Mouse (Mus musculus): ENCODE data around the gene Ociad2. TPM values are rescaled to one million over a fixed set of nuclear protein-coding genes. Genes with fewer than 3 reads are reported as not detected.
A peak's percentile ranks its signal among the peaks of the same experiment; 100 is the strongest.

Ociad2 gene
- polyA plus RNA-seq, 1 experiment, result not detected

DNA sequence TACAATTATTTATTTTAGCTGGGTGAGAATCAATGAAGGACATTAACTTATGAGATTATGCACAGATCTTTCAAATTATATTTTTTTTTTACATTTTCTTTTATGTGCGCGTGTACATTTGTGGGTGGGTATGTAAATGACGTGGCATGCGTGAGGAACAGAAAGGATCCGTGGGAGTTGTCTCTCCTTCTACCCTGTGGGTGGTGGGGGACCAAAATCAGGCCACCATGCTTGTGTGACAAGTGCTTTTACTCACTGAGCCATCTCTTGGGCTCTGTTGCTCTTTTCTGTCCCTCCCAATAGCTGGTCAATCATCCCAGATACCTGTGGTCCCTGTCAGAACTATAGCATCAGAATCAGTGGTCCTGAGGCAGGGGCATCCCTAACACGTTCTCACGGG, 21.5 kb upstream of the Ociad2 start:
- TF ChIP-seq GATA1 (IDR thresholded peaks at IDR 0.05; ENCODE audit: low read length), result no peak

DNA sequence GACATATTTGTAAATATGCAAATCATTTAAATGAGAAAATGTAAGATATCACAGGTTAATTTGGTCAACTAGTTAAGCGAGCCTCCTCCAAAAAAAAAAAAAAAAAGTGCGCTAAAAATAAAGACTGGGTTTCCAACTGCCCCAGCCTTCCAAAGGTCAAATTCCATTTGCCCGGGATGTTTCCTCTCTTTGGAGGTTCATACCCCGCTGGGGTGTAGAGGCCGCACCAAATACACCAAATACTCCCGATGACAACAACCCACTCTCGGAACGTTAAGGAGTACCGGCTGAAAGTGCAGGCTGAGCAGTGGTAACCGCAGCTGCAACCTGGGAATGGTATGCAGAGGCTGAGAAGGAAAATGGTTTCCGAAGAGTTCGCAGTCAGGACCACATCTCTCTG, 19.4 kb upstream of the Ociad2 start:
- no peak for TF ChIP-seq GATA1 (IDR thresholded peaks at IDR 0.05; ENCODE audit: low read length)

DNA sequence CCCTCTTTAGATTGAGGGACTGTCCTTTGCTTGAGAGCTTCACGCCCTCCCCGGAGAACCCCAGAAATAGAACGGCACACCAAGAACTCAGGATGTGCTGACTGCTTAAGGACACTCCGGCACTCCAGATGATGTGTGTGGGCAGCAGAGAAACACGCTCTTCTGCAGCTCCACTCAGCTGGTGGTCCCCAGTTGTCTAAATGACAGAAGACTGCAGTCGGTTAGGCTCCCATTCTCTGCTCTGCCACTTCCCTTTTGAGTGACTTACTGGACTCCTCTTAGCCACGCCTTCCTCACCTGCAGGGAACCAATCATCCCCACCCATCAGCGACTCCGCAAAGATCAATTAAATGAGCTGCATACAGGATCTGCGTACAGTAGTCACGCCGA, 18.9 kb upstream of the Ociad2 start:
- TF ChIP-seq GATA1 (IDR thresholded peaks at IDR 0.05; ENCODE audit: low read length), result no peak

DNA sequence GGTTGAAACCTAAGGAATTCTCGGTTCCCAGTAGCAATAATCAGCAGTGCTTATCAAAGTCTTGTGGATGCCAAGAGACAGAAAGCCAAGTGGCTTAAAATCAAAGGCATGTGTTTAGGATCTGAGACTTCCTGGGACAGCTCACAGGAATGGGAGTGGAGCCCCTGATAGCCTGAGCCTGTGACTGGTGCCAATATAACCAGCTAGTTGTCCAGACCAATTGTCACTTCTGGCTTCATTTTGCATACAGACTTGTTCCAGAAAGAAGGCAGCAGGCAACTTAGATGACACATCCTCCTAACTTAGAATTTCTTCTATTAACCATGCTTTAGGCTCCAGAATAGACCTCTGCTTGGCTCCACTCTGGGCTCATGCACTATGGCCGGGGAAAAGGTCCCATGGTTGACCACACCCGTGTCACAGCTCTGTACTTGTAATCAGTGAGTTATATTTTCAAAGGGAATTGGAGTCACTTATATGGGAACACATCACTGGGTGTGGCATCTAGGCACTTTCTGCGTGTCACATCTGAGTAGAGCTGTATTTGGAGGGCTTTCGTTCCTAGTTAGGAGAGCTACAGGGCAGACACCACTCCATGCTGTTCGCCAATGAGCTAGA, 18.4 kb upstream of the Ociad2 start:
- TF ChIP-seq GATA1 (IDR thresholded peaks at IDR 0.05; ENCODE audit: low read length), result no peak

DNA sequence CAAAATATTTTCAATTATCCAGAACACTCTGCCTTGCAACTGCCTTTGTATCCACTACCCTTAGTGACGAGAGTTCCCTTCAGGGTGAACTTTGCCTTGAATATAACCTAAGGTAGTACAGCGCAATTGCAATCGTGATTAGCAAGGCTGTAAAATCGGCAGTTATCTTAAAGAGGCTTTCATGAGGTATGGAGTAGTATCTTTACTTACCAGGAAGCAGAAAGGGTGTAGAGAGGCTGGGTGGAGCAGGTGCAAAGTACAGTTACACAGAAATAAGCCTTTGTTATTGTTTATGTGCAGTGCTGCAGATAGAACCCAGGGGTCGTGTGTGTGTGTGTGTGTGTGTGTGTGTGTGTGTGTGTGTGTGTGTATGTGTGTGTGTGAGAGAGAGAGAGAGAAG, 14.6 kb upstream of the Ociad2 start:
- peak; percentile 73 for TF ChIP-seq GATA1 (IDR thresholded peaks at IDR 0.05; ENCODE audit: low read length)

DNA sequence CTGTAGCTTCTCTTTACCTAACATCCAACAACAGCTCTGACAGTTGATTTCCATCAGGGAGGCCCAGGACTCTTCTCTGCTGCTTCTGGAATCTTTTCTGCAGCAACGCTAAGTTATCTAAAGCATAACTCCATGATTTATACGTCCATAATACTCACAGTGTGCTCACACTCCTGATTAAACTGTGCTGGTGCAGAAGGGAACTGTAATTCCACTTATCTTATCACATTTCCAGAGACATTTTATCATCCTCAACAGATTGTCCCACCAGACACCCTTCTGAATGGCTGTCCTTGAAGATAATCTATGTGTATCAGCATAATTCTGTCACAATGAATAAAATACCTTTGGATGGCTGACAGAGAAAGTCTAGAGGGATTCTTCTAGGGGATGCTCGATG, 13.2 kb upstream of the Ociad2 start:
- peak; percentile 83 for TF ChIP-seq GATA1 (IDR thresholded peaks at IDR 0.05; ENCODE audit: low read length)

DNA sequence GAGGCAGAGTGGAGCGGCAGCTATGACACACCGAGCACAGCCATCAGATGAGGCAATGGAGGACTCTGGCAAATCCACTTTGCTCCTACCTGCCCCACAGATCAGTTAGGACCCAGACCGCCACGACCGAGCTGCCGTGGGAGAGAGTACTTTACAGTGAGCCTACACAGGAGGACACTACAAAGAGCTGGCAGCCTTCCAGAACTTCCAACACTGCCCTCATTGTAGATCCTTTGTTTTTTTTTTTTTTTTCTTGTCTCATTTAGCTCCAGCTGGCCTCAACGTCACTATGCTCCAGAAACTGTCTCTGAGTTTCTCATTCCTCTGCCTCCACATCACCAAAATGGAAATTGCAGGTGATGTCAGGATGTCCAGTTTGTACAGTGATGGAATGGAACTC, 12.7 kb upstream of the Ociad2 start:
- TF ChIP-seq GATA1 (IDR thresholded peaks at IDR 0.05; ENCODE audit: low read length), result no peak

DNA sequence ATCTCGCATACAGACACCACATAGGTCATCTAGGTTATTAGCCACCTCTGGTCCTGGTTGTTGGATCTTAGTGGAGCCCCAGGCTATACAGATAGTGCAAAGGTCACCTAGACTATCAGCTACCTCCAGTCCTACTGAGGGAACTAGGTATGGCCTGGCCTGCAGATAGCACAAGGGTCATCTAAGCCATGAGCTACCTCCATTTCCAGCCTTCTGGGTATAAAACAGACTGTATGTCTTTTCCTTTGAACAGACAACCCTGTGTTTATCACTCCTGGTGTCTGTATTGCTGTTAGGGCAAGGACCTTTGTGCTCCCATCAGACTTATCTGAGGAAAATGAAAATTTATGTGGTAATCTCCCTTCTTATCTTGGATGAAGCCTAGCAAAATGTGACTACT, 11.0 kb upstream of the Ociad2 start:
- no peak for TF ChIP-seq GATA1 (IDR thresholded peaks at IDR 0.05; ENCODE audit: low read length)

DNA sequence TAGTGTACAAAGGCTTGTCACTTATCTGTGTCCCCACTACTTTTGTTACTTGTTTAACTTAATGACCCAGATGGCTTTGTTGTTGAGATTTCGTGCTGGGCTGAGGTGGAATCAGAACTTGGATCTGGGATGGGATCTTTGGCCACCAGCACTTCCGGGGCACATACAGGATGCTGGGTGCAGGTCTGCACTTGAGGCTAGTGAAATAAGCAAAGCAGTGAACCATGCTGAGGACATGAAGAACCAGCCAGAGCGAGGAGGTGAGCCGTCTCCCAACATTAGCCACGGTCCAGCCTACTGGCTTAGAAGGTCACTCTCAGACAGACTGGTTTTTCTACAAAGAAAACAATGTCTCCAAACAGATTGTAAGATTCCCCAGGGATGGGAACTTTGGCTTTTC, 8.7 kb upstream of the Ociad2 start:
- TF ChIP-seq GATA1 (IDR thresholded peaks at IDR 0.05; ENCODE audit: low read length), result no peak

DNA sequence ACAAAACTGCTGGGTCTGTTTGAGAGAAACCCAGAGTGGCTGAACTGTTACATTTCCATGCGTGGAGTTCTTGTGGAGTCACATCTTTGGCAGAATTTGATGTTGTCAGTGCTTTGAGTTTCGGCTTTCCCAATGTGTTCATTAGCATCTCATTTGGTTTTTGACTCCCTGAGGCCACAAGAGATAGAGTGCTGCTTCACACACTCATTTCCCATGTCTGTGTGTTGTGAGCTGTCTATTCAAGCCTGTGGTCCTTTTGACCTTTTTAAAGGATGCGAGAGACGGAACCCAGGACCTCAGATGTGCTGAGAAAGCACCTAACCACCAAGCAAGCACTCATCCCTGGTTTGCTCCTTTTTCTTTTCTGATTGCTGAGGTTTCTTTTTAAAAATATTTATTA, 4.4 kb upstream of the Ociad2 start:
- no peak for TF ChIP-seq GATA1 (IDR thresholded peaks at IDR 0.05; ENCODE audit: low read length)

DNA sequence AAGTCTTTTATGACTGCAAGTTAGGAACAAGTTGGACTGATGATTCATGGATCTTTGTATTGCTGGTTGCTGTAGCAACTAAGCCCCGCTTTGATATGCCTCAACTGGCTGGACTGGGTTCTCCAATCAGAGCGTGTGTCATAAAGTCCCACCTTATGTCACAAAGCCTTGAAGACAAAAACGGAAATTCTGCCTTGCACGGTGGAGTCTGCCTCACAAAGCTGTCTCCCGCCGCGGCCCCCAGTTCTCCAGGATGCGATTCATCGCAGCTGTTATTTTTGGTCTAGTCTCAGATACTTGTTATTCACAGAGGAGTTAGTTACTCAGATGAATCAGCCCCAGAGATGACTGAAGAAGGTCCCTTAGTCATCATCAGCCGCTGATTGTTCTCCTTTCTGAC, 3.5 kb upstream of the Ociad2 start:
- TF ChIP-seq GATA1 (IDR thresholded peaks at IDR 0.05; ENCODE audit: low read length), result no peak

DNA sequence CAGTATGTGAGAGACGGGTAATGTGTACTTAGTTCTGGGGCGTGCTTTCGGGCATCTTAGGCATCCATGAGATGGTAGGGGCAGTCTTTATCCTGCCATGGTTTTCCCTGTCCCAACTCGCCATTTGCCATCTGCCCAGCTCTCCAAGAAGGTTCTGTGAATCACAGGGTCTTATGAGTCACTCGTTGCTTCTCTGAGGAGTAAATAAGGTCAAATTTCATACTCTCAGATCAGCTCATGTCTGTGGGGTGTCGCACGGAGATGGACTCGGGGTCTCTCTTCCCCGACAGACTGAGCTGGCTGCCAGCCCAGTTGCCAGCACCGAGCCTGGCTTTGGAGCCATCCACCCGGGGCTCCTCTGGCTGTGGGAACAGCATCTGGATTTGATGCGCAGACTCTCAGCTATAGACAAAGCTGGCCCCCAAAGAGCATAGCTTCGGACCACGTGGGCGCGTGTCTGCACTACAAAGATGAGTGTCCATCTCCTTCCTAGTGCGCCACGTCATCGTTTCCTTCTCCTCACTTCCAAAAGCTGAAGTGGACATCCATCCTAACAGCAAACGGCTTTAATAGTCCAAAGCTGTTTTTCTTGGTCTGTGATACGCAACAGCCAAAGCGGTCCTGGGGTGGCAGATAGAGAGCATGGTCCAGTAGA, 2.0 kb upstream of the Ociad2 start:
- TF ChIP-seq GATA1 (IDR thresholded peaks at IDR 0.05; ENCODE audit: low read length), result no peak

DNA sequence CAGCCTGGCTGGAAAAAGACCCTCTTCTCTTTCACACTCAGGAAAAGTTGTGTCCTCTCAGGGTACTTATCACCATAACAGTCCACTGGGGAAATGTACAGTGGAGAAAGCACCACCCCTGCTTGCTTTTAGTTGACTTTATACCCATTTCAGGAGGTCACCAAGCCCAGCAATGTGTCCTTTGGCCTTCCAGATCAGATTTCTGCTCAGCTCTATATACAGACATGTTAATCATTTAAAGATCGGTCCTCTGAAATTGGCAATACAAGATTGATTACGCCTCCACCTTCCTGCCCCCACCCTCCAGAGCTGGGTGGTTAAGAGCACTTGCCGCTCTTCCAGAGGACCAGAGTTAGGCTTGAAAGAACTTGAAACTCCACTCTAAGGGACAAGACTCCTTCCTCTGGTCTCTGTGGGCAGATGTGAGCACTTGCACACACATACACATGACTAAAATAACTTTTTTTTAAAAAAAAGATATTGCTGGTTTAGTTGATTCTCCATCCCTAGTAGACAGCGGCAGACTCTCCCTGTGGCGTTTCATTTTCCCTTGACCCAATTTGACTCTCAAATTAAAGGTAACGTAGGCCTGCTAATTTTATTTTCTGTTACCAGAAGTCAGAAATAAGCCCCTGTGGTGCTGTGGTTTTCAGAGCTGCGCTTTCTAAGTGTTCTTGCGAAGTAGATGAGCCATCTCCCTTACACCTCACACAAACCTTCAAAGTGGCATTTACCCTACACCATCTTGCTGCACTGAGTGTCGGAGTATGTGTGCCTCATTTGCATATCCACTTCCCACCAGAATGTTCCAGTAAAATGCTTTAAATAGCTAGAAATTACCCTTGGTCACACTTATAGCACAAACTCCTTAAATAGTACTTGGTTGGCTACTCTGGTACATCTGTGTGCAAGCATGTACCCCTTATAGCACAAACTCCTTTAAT, 777 bp downstream of the Ociad2 start:
- no peak for TF ChIP-seq GATA1 (IDR thresholded peaks at IDR 0.05; ENCODE audit: low read length)

DNA sequence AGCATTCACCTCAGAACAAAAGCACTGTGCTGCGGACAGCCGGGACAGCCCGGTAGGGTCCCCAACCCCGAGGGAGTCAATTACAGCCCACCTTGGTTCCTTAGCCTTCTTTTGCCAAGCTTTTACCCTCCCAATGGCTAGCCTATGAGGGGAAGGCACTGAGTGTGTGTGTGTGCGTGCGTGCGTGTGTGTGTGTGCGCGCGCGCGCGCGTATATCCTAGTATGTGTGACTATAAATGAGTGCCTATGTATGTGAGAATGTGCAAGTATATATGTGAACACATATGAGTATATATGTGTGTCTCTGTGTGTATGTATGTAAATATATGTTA, 2.0 kb downstream of the Ociad2 start:
- no peak for TF ChIP-seq GATA1 (IDR thresholded peaks at IDR 0.05; ENCODE audit: low read length)

DNA sequence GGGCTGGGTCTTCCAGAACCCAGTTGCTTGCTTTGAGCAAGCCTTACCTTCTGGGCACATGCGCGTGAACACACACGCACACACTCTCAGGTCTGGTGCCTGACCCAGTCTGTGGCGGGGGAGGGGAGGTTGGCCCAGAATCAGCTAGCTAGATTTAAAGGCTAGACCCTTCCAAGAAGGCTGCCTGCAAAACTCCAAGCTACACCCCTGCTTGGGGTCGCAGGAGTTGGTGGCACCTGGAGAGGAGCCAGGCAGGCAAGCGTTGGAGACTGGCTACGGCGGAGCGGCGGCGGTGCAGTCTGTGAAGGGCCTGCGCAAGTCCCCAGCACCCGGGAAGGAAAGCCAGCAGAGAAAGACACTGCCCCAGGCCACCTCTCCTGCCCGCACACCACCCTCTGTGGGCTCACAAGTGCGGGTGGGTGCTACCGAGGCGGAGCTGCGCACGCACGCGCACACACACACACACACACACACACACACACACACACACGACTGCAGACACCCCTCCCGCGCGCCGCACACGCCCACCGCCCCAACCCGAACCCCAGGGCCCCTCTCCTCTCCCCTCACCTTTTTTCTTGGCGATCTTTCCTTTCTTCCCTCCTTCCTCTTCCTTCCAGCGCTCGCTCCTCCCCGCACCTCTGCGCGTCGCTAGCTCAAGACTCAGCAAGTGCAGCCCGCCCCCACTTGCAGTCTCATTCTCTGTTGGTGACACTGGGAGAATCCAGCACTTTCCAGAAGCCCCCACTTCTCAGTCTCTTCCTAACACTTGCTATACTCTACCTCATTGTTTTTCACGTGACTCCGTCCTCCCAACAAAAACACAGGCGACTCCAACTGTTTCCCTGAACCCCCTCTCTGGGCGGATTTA, 2.6 kb downstream of the Ociad2 start:
- TF ChIP-seq GATA1 (IDR thresholded peaks at IDR 0.05; ENCODE audit: low read length), result no peak

DNA sequence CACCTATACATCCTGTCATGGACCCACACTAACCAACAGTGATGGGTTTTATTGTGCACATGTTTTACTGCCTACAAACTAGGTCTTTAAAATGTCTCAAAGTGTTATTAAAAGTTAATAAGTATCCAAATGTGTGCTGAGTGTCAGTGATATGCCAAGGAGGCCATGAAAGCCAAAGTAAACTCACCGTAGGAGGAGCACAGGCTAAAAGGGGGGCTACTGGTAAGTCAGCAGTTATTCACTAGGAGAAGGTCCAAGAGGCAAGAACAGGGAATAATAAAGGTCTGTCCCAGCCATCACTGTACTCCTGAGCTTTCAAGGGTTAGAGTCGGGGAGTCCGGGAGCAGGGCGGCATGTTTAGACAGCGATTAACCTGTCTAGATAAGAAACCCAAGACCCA, 4.4 kb downstream of the Ociad2 start:
- no peak for TF ChIP-seq GATA1 (IDR thresholded peaks at IDR 0.05; ENCODE audit: low read length)
